Mouse (Mus musculus) embryonic facial prominence, embryonic 11.5 days (tissue): ENCODE measurements at regions not wholly inside any gene's neighbourhood (a gene's known extent, or its start where the extent isn't known, plus 50 kb on each side); places are given as distances from the start of the nearest gene placed in this dataset.

Experiments used
- ATAC-seq: fragments of 200-750 bp; cut with Nextera tagmentation; replicated peaks from 2 replicates; pipeline ENCODE4 v1.8.0; 2017; ENCODE audit warnings: low read depth; ENCODE audit not compliant: insufficient number of reproducible peaks, low FRiP score, low TSS enrichment
- DNase-seq: peaks from one replicate; pipeline ENCODE4 v3.0.0-alpha.2; 2015; ENCODE audit warnings: low spot score
- H3K27ac ChIP-seq: fragments of 300-500 bp; sonication (generic); replicated peaks from 2 replicates; pipeline ENCODE4 v1.5.1; 2014; ENCODE audit warnings: mild to moderate bottlenecking, low read depth, low read length, control low read depth
- H3K27me3 ChIP-seq: fragments of 300-500 bp; sonication (generic); 2 replicates; pipeline ENCODE4 v1.6.1; 2014; ENCODE audit warnings: mild to moderate bottlenecking, low read length, moderate library complexity, mixed read lengths; ENCODE audit not compliant: control insufficient read depth, insufficient read depth
- H3K36me3 ChIP-seq: fragments of 300-500 bp; sonication (generic); replicated peaks from 2 replicates; pipeline ENCODE4 v1.6.1; 2014; ENCODE audit warnings: low read depth, mild to moderate bottlenecking, low read length, moderate library complexity, mixed read lengths; ENCODE audit not compliant: control insufficient read depth, insufficient read depth
- H3K4me1 ChIP-seq: fragments of 300-500 bp; sonication (generic); 2 replicates; pipeline ENCODE4 v1.6.1; 2014; ENCODE audit warnings: low read length, mixed read lengths; ENCODE audit not compliant: control insufficient read depth, insufficient read depth
- H3K4me2 ChIP-seq: fragments of 300-500 bp; sonication (generic); 2 replicates; pipeline ENCODE4 v1.6.1; 2014; ENCODE audit warnings: low read depth, mild to moderate bottlenecking, control low read depth, low read length, moderate library complexity
- H3K4me3 ChIP-seq: fragments of 300-500 bp; sonication (generic); 2 replicates; pipeline ENCODE4 v1.5.1; 2014; ENCODE audit warnings: low read depth, low read length, control low read depth
- H3K9ac ChIP-seq: fragments of 300-500 bp; sonication (generic); replicated peaks from 2 replicates; pipeline ENCODE4 v1.6.1; 2014; ENCODE audit warnings: mild to moderate bottlenecking, control low read depth, low read length
- H3K9me3 ChIP-seq: fragments of 300-500 bp; sonication (generic); replicated peaks from 2 replicates; pipeline ENCODE4 v1.6.1; 2016; ENCODE audit warnings: mild to moderate bottlenecking, low read length, inconsistent platforms, mixed read lengths; ENCODE audit not compliant: control insufficient read depth
- WGBS: fragments of 180-500 bp; shearing (Covaris S2); extraction: QIAGEN DNeasy Blood & Tissue Kit; methylation state at CpG from one replicate; pipeline ENCODE4 v1.1.7; 2014; 5-methylcytosine and 5-hydroxymethylcytosine counted together

DNA sequence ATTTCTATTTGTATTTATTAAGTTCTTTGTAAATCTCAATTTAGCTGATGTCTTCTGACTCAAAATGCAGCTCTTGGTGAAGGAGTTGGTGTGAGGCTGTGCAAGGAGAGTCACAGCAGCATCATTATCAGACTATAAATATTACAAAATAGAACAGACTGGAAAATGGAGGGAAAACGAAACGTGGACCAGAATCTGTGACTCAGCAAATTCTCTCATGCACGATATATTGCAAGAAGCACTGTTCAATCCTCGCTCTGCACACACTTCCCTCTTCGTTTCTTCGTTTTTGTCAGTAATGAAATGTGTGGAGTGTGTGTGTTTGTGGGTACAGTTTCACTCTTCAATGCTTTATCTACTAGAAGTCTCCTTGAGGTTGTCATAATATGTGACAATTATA is 215.5 kb downstream of the Ktn1 start:
- Histone ChIP-seq H3K36me3 (no peaks in the 10 kb centered on the region), H3K27me3 (no peaks in the 10 kb centered on the region), H3K9me3 (no peaks in the 10 kb centered on the region), H3K27ac (no peak overlapping the region), H3K4me2 (no peak overlapping the region), H3K9ac (no peak overlapping the region), H3K4me3 (no peak overlapping the region), H3K4me1 (no peaks in the 10 kb centered on the region)
- ATAC-seq (no peak), DNase-seq (no peak)
- 82% methylated on average over 6 of the region's 6 CpGs for WGBS

DNA sequence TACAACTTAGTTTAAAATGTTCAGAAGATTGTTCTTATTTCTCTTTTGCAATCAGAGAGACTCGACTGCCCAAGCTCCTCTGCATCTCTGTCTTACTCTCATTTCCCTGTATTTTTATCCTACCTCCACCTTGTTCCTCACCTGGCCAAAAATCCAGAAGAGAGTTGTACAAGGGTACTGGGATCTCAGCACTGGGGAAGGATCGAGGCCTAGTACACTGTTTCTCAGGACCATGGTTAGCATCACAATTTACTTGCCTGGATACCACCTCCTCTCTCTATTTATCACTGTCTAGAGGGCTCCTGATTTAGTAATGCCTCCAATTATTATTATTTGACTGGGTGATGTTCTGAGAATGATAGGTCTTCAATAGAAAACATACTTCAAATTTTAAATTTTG is 218.8 kb downstream of the Ktn1 start:
- no peak overlapping the region for H3K9ac ChIP-seq
- H3K4me2 ChIP-seq: no peak overlapping the region
- WGBS: 82% methylated on average over 2 of the region's 2 CpGs

DNA sequence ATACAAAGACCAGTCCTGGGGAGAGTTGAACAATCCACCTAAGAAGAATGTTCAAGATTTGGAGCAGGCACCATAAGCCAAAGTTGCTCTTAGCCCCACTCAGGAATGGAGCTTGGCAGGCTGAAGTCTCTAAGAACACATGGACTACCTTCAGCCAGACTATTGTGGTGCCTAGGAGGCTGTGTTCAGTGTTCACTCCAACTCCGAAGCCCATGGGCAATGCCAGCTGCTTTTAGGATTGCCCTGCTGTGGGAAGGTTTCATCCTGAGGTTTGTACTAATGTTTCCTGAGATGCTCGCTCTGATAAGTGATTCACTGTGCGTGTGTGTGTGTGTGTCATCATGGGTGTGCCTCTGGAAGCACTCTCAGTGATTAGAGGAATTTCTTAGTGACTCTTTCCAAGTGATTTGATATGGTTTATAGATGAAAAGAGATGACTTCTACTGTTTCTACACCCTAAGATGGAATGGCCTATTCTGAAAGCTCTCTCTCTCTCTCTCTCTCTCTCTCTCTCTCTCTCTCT is 220.1 kb downstream of the Ktn1 start:
- DNase-seq: no peak
- H3K36me3 ChIP-seq: no peaks in the 10 kb centered on the region
- no peaks in the 10 kb centered on the region for H3K9me3 ChIP-seq
- ATAC-seq: no peak
- H3K27ac ChIP-seq: no peak overlapping the region
- no peak overlapping the region for H3K4me3 ChIP-seq
- no peaks in the 10 kb centered on the region for H3K27me3 ChIP-seq
- no peak overlapping the region for H3K9ac ChIP-seq
- WGBS: 81% methylated on average over 3 of the region's 3 CpGs
- H3K4me2 ChIP-seq: no peak overlapping the region
- H3K4me1 ChIP-seq: no peaks in the 10 kb centered on the region

More for the DNA sequence above, 218.8 kb downstream of the Ktn1 start:
- no peaks in the 10 kb centered on the region for H3K9me3 ChIP-seq
- no peaks in the 10 kb centered on the region for H3K27me3 ChIP-seq
- no peaks in the 10 kb centered on the region for H3K36me3 ChIP-seq
- no peak overlapping the region for H3K27ac ChIP-seq
- H3K4me3 ChIP-seq: no peak overlapping the region
- H3K4me1 ChIP-seq: no peaks in the 10 kb centered on the region
- DNase-seq (no peak), ATAC-seq (no peak)

DNA sequence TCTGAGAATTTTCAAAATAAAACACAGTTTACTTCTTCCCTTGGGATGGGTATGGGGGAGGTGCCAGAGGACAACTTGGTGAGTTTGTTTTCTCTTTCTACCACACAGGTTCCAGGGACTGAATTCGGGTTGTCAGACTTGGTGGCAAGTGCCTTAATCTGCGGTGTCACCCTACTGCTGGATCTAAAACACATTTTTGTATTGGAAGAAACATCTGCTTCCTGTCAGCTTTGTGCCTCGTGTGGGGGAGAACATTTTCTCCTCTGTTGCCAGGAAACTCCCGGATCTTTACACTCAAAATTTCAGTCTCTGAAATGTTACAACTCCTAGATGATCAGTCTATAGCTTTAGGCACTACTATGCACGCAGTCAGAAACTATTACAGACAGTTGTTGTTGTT is 228.3 kb downstream of the Ktn1 start:
- Histone ChIP-seq H3K4me2 (no peak overlapping the region), H3K27ac (no peak overlapping the region), H3K27me3 (no peaks in the 10 kb centered on the region), H3K9ac (no peak overlapping the region), H3K4me1 (no peaks in the 10 kb centered on the region), H3K36me3 (no peaks in the 10 kb centered on the region), H3K9me3 (no peaks in the 10 kb centered on the region), H3K4me3 (no peak overlapping the region)
- ATAC-seq (no peak), DNase-seq (no peak)
- 50% methylated on average over 5 of the region's 5 CpGs for WGBS

DNA sequence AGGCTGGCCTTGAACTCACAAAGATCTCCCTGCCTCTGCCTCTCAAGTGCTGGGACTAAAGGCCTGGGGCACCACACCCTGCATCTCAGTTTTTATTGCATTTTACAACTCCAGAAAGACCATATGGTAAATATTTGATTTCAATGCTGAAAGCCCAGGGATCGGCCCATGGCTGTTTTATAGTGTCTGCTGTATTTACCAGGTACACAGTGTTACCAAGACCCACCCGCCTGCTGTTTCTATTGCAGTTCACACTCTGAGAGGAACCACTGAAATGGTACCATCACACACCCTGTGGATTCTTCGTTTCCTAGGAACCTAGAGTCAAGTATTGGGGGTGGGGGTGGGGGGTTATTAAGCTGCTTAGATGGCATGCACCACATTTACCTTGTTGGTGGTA is 228.9 kb downstream of the Ktn1 start:
- WGBS: 85% methylated on average over 3 of the region's 3 CpGs
- Histone ChIP-seq H3K4me1 (no peaks in the 10 kb centered on the region), H3K9ac (no peak overlapping the region), H3K36me3 (no peaks in the 10 kb centered on the region), H3K4me2 (no peak overlapping the region), H3K9me3 (no peaks in the 10 kb centered on the region), H3K27me3 (no peaks in the 10 kb centered on the region), H3K27ac (no peak overlapping the region), H3K4me3 (no peak overlapping the region)
- ATAC-seq: no peak
- DNase-seq: no peak

DNA sequence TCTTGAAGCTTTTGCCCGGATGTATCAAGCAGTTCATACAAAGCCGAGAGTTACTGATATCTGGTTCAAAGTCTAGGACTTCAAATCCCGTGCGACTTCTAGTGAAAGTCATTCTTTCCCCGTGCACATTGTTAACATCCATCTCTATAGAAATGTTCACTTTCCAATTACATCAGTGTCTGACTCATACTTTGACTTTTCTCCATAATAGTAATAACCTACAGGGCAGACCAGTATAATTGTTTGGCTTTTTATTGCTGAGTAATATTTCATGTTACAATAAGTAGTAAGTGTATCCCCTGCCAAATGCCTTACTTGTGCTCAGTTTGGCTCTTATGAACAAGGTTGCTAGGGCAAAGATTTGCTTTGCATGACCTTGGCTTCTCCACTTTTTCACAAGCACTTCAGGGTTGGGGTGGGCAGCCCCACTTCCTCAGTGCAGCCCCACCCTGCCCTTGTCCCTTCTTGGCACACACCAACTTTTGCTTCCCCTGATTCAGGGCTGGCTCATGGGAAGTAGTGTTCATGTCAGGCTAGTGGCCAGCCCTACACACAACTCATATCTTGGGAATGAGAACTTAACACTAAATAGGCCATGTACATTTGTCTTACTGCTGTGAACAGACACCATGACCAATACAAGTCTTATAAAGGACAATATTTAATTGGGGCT is 229.7 kb downstream of the Ktn1 start:
- no peak overlapping the region for H3K27ac ChIP-seq
- H3K36me3 ChIP-seq: no peaks in the 10 kb centered on the region
- no peak overlapping the region for H3K4me2 ChIP-seq
- no peaks in the 10 kb centered on the region for H3K4me1 ChIP-seq
- DNase-seq: no peak
- 95% methylated on average over 5 of the region's 5 CpGs for WGBS
- no peaks in the 10 kb centered on the region for H3K27me3 ChIP-seq
- no peak for ATAC-seq
- H3K9ac ChIP-seq: no peak overlapping the region
- H3K4me3 ChIP-seq: no peak overlapping the region
- H3K9me3 ChIP-seq: no peaks in the 10 kb centered on the region

DNA sequence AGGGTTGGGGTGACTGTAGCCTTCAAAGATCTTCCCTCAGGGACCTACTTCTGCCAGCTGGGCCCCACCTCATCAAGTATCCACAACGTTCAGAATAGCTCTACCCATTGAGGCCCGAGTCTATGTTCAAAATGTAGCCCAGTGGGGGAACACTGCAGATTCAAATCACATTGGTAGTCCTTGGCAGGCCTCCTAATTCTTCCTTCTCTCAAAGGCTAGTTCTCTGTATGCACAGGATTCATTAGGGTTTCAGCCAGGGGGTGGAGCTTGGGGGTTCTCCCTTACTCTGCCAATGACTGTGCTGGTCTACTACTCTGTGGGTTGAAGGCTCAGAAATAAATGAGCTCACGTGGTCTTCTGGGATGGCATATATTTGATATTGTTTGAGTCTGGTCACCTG is 235.3 kb upstream of the Peli2 start:
- Histone ChIP-seq H3K9me3 (no peaks in the 10 kb centered on the region), H3K36me3 (no peaks in the 10 kb centered on the region), H3K27me3 (no peaks in the 10 kb centered on the region), H3K27ac (no peak overlapping the region), H3K4me3 (no peak overlapping the region), H3K4me1 (no peaks in the 10 kb centered on the region), H3K9ac (no peak overlapping the region), H3K4me2 (no peak overlapping the region)
- DNase-seq (no peak), ATAC-seq (no peak)
- WGBS: 83% methylated on average over 3 of the region's 3 CpGs

DNA sequence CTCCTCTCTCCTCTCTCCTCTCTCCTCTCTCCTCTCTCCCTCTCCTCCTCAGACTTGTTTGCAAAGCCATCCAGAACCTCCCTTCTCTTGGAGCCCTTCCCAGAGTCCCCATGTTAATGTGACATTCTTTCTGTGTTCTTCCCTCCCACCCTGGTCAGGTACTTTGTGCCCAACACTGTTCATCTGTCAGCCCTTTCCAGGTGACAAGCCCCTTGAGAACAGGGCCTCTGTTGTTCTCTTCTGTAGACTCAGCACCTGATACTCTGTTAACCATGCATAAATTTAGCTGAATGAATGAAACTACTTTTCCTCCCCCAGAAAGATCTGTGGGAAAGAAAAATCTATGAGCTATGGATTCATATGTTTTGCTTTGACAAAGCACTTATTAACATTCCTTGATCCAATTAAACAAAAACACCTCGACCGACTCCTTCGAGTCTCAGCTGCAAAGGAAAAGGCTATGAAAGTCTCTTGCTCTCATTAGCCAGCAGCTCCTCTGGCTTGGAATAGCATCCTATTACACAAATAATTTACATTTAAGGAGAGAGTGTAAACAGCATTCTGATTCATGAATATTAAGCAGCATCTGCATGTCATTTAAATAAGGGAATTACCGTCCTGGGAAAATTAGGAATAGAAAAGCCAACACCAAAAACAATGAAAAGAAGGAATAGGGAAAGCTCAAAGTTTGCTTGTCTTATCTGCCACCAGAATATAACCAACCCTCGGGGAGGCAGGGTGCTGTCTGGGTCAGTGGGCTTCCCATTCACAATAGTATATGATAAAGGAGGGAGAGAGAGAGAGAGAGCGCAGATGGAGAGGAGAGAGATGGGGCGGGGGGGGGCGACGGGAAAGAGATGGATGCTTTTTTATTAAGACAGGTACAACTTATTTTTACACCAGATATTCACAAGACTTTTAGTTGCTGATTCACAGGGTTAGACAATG is 230.1 kb upstream of the Peli2 start:
- WGBS: 70% methylated on average over 9 of the region's 9 CpGs
- Histone ChIP-seq H3K4me2 (no peak overlapping the region), H3K27me3 (no peaks in the 10 kb centered on the region), H3K4me1 (no peaks in the 10 kb centered on the region), H3K4me3 (no peak overlapping the region), H3K36me3 (no peaks in the 10 kb centered on the region), H3K9me3 (no peaks in the 10 kb centered on the region), H3K9ac (no peak overlapping the region), H3K27ac (no peak overlapping the region)
- DNase-seq: no peak
- ATAC-seq: no peak
